ENCODE assay signal across 8 mouse cellular contexts in genomic region chr2:166712801-166713689, GRCm38 (mm10). TPM values are rescaled to one million over a fixed set of nuclear protein-coding genes. Genes with fewer than 3 reads are reported as not detected.
DNase-seq lines count a peak whose midpoint lies in the region; ATAC-seq and TF ChIP-seq lines count a peak whose summit lies in the region.

No protein-coding gene starts in this region.

- no peak for TF ChIP-seq CTCF in cerebellum, adult 2 months (IDR thresholded peaks at IDR 0.05; ENCODE audit: borderline replicate concordance, insufficient read depth, low read depth, low read length)
- TF ChIP-seq CTCF in MEL (IDR thresholded peaks at IDR 0.05 in 2 of 3, conservative IDR thresholded peaks at IDR 0.05 in 1 of 3; ENCODE audit: control insufficient read depth in 1 of 3, insufficient read depth in 1 of 3, low read depth in 2 of 3, low read length in 3 of 3, poor library complexity in 1 of 3, severe bottlenecking in 1 of 3): no peak

- TF ChIP-seq RAD21 in MEL (IDR thresholded peaks at IDR 0.05; ENCODE audit: low read depth, low read length): no peak

- 3% methylated on average over 64 of the region's 64 CpGs for WGBS in cerebellum, adult 2 months
- WGBS in hindbrain, embryonic 10.5 days: under 1% methylated on average over 64 of the region's 64 CpGs
- under 1% methylated on average over 64 of the region's 64 CpGs for WGBS in limb, embryonic 10.5 days

- H3K9me3 ChIP-seq in MEL (replicated peaks; ENCODE audit: insufficient read depth, low read length): no peaks in the 10 kb centered on the region
- H3K9me3 ChIP-seq in hindbrain, embryonic 10.5 days: no peaks in the 10 kb centered on the region
- H3K9me3 ChIP-seq in limb, embryonic 10.5 days (replicated peaks): no peaks in the 10 kb centered on the region

- ATAC-seq in erythroblast, adult 5-6 weeks (replicated peaks; ENCODE audit: low FRiP score, poor library complexity, severe bottlenecking): peak; percentile 14

- peaks cover 7% of the 10 kb centered on the region for H3K79me2 ChIP-seq in MEL (ENCODE audit: control insufficient read depth, insufficient read depth, low read length, poor library complexity)

- H3K27me3 ChIP-seq in cerebellum, adult 2 months (ENCODE audit: control insufficient read depth, insufficient read depth, low read length): no peaks in the 10 kb centered on the region
- H3K27me3 ChIP-seq in MEL (ENCODE audit: control insufficient read depth in 1 of 2, insufficient read depth in 2 of 2, low read length in 2 of 2): no peaks in the 10 kb centered on the region
- H3K27me3 ChIP-seq in hindbrain, embryonic 10.5 days (ENCODE audit: insufficient read depth, poor library complexity, severe bottlenecking): peaks cover 5% of the 10 kb centered on the region; the same call in 1 of the 2 replicates
- H3K27me3 ChIP-seq in limb, embryonic 10.5 days (ENCODE audit: low read depth, poor library complexity, severe bottlenecking): no peaks in the 10 kb centered on the region; the same call in 1 of the 2 replicates
- no peaks in the 10 kb centered on the region for H3K27me3 ChIP-seq in splenic B cell, adult 2 months (ENCODE audit: control insufficient read depth, insufficient read depth, low read length, poor library complexity, severe bottlenecking)

- H3K4me1 ChIP-seq in cerebellum, adult 2 months (ENCODE audit: control insufficient read depth, insufficient read depth, low read length): 0 out of 2 replicates have a peak, but pooled peaks cover 3% of the 10 kb centered on the region
- H3K4me1 ChIP-seq in MEL (ENCODE audit: control insufficient read depth in 1 of 2, insufficient read depth in 2 of 2, low read length in 2 of 2): peaks cover 7 to 22% of the 10 kb centered on the region in 2 experiments
- H3K4me1 ChIP-seq in hindbrain, embryonic 10.5 days (replicated peaks): peaks cover 97% of the 10 kb centered on the region
- H3K4me1 ChIP-seq in limb, embryonic 10.5 days: peaks cover 55% of the 10 kb centered on the region

- H3K27ac ChIP-seq in cerebellum, adult 2 months (ENCODE audit: insufficient read depth, low read length): no peak overlapping the region
- H3K27ac ChIP-seq in MEL (ENCODE audit: control insufficient read depth, low read depth, low read length): peak overlapping the region; percentile 87
- H3K27ac ChIP-seq in hindbrain, embryonic 10.5 days: peak overlapping the region; percentile 95
- peak overlapping the region; percentile 88 for H3K27ac ChIP-seq in limb, embryonic 10.5 days

- no peak for TF ChIP-seq POLR2A in cerebellum, adult 2 months (IDR thresholded peaks at IDR 0.05; ENCODE audit: borderline replicate concordance, insufficient read depth, low read length)
- peak; percentile 51 to 84; a peak in 3 of 4 replicates for TF ChIP-seq POLR2A in MEL (IDR thresholded peaks at IDR 0.05; ENCODE audit: control insufficient read depth in 1 of 2, insufficient read depth in 1 of 2, low read depth in 1 of 2, low read length in 2 of 2, poor library complexity in 1 of 2)

- no peak for DNase-seq in cerebellum, adult 2 months
- no peak for DNase-seq in cerebellum, adult 9-11 months
- DNase-seq in MEL (ENCODE audit: low read depth, low spot score): peak; percentile 85
- DNase-seq in hindbrain, embryonic 10.5 days (ENCODE audit: low spot score): no peak
- DNase-seq in limb, embryonic 10.5 days (ENCODE audit: low spot score): peak; percentile 76
- DNase-seq in mesoderm, embryonic 11.5 days (ENCODE audit: low read depth, low spot score): peak; percentile 68
- peak; percentile 55 for DNase-seq in splenic B cell, adult 2 months (ENCODE audit: low read depth, low spot score)

- H3K36me3 ChIP-seq in MEL (ENCODE audit: control insufficient read depth in 1 of 2, insufficient read depth in 2 of 2, low read length in 2 of 2): peaks cover 0 to 12% of the 10 kb centered on the region in 2 experiments; a peak in 2 of 4 replicates
- H3K36me3 ChIP-seq in hindbrain, embryonic 10.5 days: peaks cover 13% of the 10 kb centered on the region; the same call in 1 of the 2 replicates
- 0 out of 2 replicates have a peak, but pooled peaks cover 5% of the 10 kb centered on the region for H3K36me3 ChIP-seq in limb, embryonic 10.5 days
- H3K36me3 ChIP-seq in splenic B cell, adult 2 months (ENCODE audit: control insufficient read depth, insufficient read depth, low read length, poor library complexity, severe bottlenecking): no peaks in the 10 kb centered on the region

- TF ChIP-seq EP300 in MEL (IDR thresholded peaks at IDR 0.05; ENCODE audit: low read depth in 1 of 2, low read length in 2 of 2): 0 out of 4 replicates have a peak, but pooled peaks of 1 of the 2 experiments have one; percentile 1

- peak overlapping the region; percentile 60 for H3K4me3 ChIP-seq in cerebellum, adult 2 months (replicated peaks; ENCODE audit: insufficient read depth, low read depth, low read length)
- peak overlapping the region; percentile 62 to 99 for H3K4me3 ChIP-seq in MEL (ENCODE audit: control insufficient read depth in 1 of 2, insufficient read depth in 1 of 2, low read depth in 2 of 2, low read length in 2 of 2)
- peak overlapping the region; percentile 91 for H3K4me3 ChIP-seq in hindbrain, embryonic 10.5 days
- H3K4me3 ChIP-seq in limb, embryonic 10.5 days: peak overlapping the region; percentile 79

- H3K9ac ChIP-seq in MEL (ENCODE audit: control insufficient read depth, low read depth, low read length, poor library complexity, severe bottlenecking): peak overlapping the region; percentile 68

TF ChIP-seq in MEL, 35 proteins besides CTCF, POLR2A, EP300 and RAD21:
- peak; percentile 73 for TF ChIP-seq MXI1 (IDR thresholded peaks at IDR 0.05; ENCODE audit: low read depth, low read length)
- no peak for TF ChIP-seq MAX (IDR thresholded peaks at IDR 0.05; ENCODE audit: low read length)
- TF ChIP-seq UBTF (IDR thresholded peaks at IDR 0.05; ENCODE audit: borderline replicate concordance, insufficient read depth, low read depth, low read length): 0 out of 2 replicates have a peak, but pooled peaks have one; percentile 20
- TF ChIP-seq TBP (IDR thresholded peaks at IDR 0.05; ENCODE audit: low read depth, low read length): peak; percentile 13; the same call in 1 of the 2 replicates
- TF ChIP-seq SIN3A (IDR thresholded peaks at IDR 0.05; ENCODE audit: low read length): peak; percentile 38

RNA-seq across cellular contexts. Expression of gene Prex1, which starts 0.6 kb away (rescaled TPM):
- polyA plus RNA-seq in cerebellum, adult 2 months (2012; rRNA removed): 70.1 and 74.3 TPM in 2 replicates
- total RNA-seq in MEL (2012; rRNA removed): 8.0 and 8.5 TPM in 2 replicates
- 10 to 100 TPM; 15.8 to 33.1 TPM for polyA plus RNA-seq in MEL (2012; ENCODE audit: insufficient read depth in 1 of 2, insufficient read length in 2 of 2, low read depth in 1 of 2, low replicate concordance in 2 of 2, missing spikeins in 1 of 2)
- total RNA-seq in erythroblast, adult 5-6 weeks (2015; ENCODE audit: low replicate concordance): 15.9 and 26.5 TPM in 2 replicates
- 19.8 and 35.4 TPM in 2 replicates for total RNA-seq in erythroblast, adult 5-6 weeks (2017; ENCODE audit: low replicate concordance)
- 36.8 and 44.1 TPM in 2 replicates for polyA plus RNA-seq in hindbrain, embryonic 10.5 days (2016; fragmentation: Nextera tagmentation; extraction: Ambion mirVana)
- polyA plus RNA-seq in limb, embryonic 10.5 days (2016; fragmentation: Nextera tagmentation; extraction: Ambion mirVana): 24.6 and 26.2 TPM in 2 replicates

Comparison
In these comparisons a context has a peak if more than half of its experiments do, and no peak if none do; other contexts are left out.
1. DNase-seq: peak in MEL (single experiment), limb, embryonic 10.5 days (single experiment), mesoderm, embryonic 11.5 days (single experiment) and splenic B cell, adult 2 months (single experiment); none in cerebellum, adult 2 months (0 of 2), cerebellum, adult 9-11 months (single experiment) and hindbrain, embryonic 10.5 days (single experiment).
2. Peak in every context shown above with its lines, with median percentiles within 50 percentile points of each other: H3K4me3 ChIP-seq.